Mouse (Mus musculus) heart, embryonic 16.5 days (tissue): ENCODE results near the gene Best2. TPM values are rescaled to one million over a fixed set of nuclear protein-coding genes. Genes with fewer than 3 reads are reported as not detected.

ENCODE experiments used
- ATAC-seq: fragments of 200-750 bp; cut with Nextera tagmentation; replicated peaks from 2 replicates; pipeline ENCODE4 v1.8.0; 2017; ENCODE audit warnings: moderate number of reproducible peaks; ENCODE audit not compliant: insufficient read depth, low FRiP score; ENCODE audit errors: extremely low read depth
- H3K27ac ChIP-seq: fragments of 300-500 bp; sonication (generic); 2 replicates; pipeline ENCODE4 v1.5.1; 2014; ENCODE audit warnings: mild to moderate bottlenecking, low read length, control low read depth, moderate library complexity
- H3K27me3 ChIP-seq: fragments of 300-500 bp; sonication (generic); 2 replicates; pipeline ENCODE4 v1.6.1; 2014; ENCODE audit warnings: low read length, mixed read lengths; ENCODE audit not compliant: control insufficient read depth, insufficient read depth
- H3K36me3 ChIP-seq: fragments of 300-500 bp; sonication (generic); 2 replicates; pipeline ENCODE4 v1.6.1; 2014; ENCODE audit not compliant: control insufficient read depth, insufficient read depth
- H3K4me1 ChIP-seq: fragments of 300-500 bp; sonication (generic); 2 replicates; pipeline ENCODE4 v1.6.1; 2014; ENCODE audit warnings: low read length, mixed read lengths; ENCODE audit not compliant: control insufficient read depth, insufficient read depth
- H3K4me2 ChIP-seq: fragments of 300-500 bp; sonication (generic); 2 replicates; pipeline ENCODE4 v1.6.1; 2014; ENCODE audit warnings: low read depth, mild to moderate bottlenecking, control low read depth, low read length
- H3K4me3 ChIP-seq: fragments of 300-500 bp; sonication (generic); 2 replicates; pipeline ENCODE4 v1.5.1; 2014; ENCODE audit warnings: mild to moderate bottlenecking, control low read depth, low read length
- H3K9ac ChIP-seq: fragments of 300-500 bp; sonication (generic); 2 replicates; pipeline ENCODE4 v1.6.1; 2014; ENCODE audit warnings: low read length, control low read depth
- H3K9me3 ChIP-seq: fragments of 300-500 bp; sonication (generic); replicated peaks from 2 replicates; pipeline ENCODE4 v1.6.1; 2016; ENCODE audit warnings: low read length; ENCODE audit not compliant: control insufficient read depth
- WGBS: fragments of 180-500 bp; shearing (Covaris S2); extraction: QIAGEN DNeasy Blood & Tissue Kit; methylation state at CpG from one replicate; pipeline ENCODE4 v1.1.7; 2014; 5-methylcytosine and 5-hydroxymethylcytosine counted together
- polyA plus RNA-seq: library from polyadenylated mRNA; unstranded; fragments of >200 nt; fragmentation: Nextera tagmentation; extraction: Ambion mirVana; gene quantifications from 2 replicates; pipeline ENCODE4 v1.2.1, GENCODE M21; 2015

Best2 gene
- polyA plus RNA-seq, 1 experiment from 2014 or later = not detected

DNA sequence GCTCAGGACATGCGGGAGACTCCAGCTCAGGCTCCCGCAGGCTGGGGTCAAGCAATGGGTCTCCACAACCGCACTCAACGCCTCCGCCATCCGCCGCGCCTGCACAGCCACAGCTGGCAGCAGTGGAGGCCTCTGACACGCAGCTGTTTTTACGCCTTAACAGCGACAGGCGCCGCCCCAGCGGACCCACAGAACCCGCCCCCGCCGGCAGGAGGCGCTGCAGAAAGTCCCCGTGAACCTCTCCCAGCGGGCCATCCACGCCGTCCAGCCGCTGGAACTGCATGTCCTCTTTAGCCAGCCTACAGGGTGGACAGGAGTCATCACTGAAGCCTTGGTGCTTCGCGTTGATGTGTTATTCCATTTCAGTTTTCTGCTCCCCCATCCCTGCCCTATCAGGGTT lies 6.6 kb downstream of the Best2 start:
- peaks cover 36% of the 10 kb centered on the region for H3K27me3 ChIP-seq
- 12% methylated on average over 25 of the region's 25 CpGs for WGBS
- ATAC-seq = no peak

GRCm38 (mm10) chr8:84997649-84998295 lies 16.6 kb downstream of the Best2 start:
- ATAC-seq = peak; percentile 66
- no peaks in the 10 kb centered on the region for H3K36me3 ChIP-seq
- 4% methylated on average over 19 of the region's 19 CpGs for WGBS
- peak overlapping the region; percentile 27; the same call in 1 of the 2 replicates for H3K4me2 ChIP-seq
- H3K4me3 ChIP-seq = no peak overlapping the region; the same call in 1 of the 2 replicates
- no peak overlapping the region for H3K27ac ChIP-seq
- H3K4me1 ChIP-seq = peaks cover 3% of the 10 kb centered on the region; the same call in 1 of the 2 replicates
- H3K27me3 ChIP-seq = peaks cover 7% of the 10 kb centered on the region; the same call in 1 of the 2 replicates
- peak overlapping the region; percentile 57; the same call in 1 of the 2 replicates for H3K9ac ChIP-seq
- H3K9me3 ChIP-seq = no peaks in the 10 kb centered on the region

More for the DNA sequence above, 6.6 kb downstream of the Best2 start:
- no peaks in the 10 kb centered on the region for H3K4me1 ChIP-seq
- H3K9me3 ChIP-seq = no peaks in the 10 kb centered on the region
- H3K36me3 ChIP-seq = no peaks in the 10 kb centered on the region
- H3K4me3 ChIP-seq = no peak overlapping the region
- no peak overlapping the region for H3K27ac ChIP-seq
- H3K4me2 ChIP-seq = no peak overlapping the region
- no peak overlapping the region for H3K9ac ChIP-seq

DNA sequence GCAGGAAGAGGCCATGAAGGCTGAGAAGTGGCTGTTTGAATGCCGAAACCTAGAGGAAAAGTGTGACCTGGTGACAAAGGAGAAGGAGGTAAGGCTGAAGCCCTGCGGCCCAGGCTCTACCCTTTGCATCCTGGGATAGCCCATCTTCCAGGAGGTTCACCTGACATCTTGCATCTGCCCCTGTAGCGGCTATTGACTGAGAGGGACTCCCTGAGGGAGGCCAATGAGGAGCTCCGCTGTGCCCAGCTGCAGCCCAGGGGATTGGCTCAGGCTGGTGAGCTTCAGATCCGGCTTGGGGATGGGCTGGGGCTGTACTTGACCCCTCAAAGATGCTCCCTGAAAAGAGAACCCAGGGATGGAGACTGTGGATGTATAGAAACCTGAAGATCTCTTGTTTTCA lies 17.4 kb downstream of the Best2 start:
- Histone ChIP-seq H3K4me1 (peaks cover 3% of the 10 kb centered on the region; the same call in 1 of the 2 replicates), H3K27me3 (peaks cover 7% of the 10 kb centered on the region; the same call in 1 of the 2 replicates), H3K4me3 (no peak overlapping the region), H3K27ac (no peak overlapping the region), H3K9me3 (no peaks in the 10 kb centered on the region), H3K9ac (no peak overlapping the region), H3K4me2 (no peak overlapping the region), H3K36me3 (no peaks in the 10 kb centered on the region)
- no peak for ATAC-seq
- WGBS = 86% methylated on average over 5 of the region's 5 CpGs

DNA sequence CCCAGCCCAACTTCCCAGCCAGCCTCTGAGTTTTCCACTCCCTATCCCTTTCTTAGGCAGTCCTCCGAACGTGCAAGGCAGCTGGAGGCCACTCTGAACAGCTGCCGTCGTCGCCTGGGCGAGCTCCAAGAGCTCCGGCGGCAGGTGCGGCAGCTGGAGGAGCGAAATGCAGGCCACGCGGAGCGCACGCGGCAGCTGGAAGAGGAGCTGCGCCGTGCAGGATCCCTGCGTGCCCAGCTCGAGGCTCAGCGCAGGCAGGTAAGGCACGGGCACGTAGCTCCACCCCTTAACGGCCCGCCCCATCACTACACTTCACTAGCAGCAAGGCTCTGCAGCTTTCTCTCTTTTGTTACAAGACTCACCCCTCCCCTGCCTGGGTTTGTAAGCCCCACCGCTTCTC lies 18.7 kb downstream of the Best2 start:
- no peak overlapping the region for H3K4me3 ChIP-seq
- WGBS = 21% methylated on average over 25 of the region's 25 CpGs
- no peak overlapping the region for H3K27ac ChIP-seq
- H3K36me3 ChIP-seq = no peaks in the 10 kb centered on the region
- no peak for ATAC-seq
- peaks cover 7% of the 10 kb centered on the region; the same call in 1 of the 2 replicates for H3K27me3 ChIP-seq
- no peaks in the 10 kb centered on the region for H3K9me3 ChIP-seq
- H3K9ac ChIP-seq = no peak overlapping the region
- peaks cover 8% of the 10 kb centered on the region for H3K4me1 ChIP-seq
- no peak overlapping the region for H3K4me2 ChIP-seq

DNA sequence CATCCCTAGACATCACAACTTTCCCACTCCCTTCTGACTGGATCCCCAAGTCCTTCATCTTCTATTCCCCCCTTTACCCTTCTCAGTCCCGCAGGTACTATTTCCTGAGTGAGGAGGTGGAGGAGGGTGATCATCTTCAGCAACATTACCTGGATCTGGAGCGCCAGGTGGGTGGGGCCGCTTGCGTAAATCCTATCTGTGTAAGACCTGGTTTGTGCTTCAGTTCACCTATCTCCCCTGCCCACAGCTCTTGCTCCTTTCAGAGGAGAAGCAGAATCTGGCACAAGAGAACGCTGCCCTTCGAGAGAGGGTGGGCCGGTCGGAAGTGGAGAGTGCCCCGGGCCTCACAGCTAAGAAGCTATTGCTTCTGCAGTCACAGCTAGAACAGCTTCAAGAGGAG lies 20.0 kb downstream of the Best2 start:
- H3K9me3 ChIP-seq = no peaks in the 10 kb centered on the region
- no peaks in the 10 kb centered on the region for H3K36me3 ChIP-seq
- no peak for ATAC-seq
- no peak overlapping the region for H3K9ac ChIP-seq
- H3K4me1 ChIP-seq = peaks cover 11% of the 10 kb centered on the region
- no peak overlapping the region for H3K4me2 ChIP-seq
- 88% methylated on average over 9 of the region's 9 CpGs for WGBS
- H3K27ac ChIP-seq = no peak overlapping the region
- H3K27me3 ChIP-seq = peaks cover 7% of the 10 kb centered on the region; the same call in 1 of the 2 replicates
- no peak overlapping the region for H3K4me3 ChIP-seq

GRCm38 (mm10) chr8:84990836-84991235 lies 23.5 kb downstream of the Best2 start:
- WGBS = 2% methylated on average over 15 of the region's 15 CpGs
- peaks cover 5% of the 10 kb centered on the region; the same call in 1 of the 2 replicates for H3K27me3 ChIP-seq
- peaks cover 14% of the 10 kb centered on the region for H3K4me1 ChIP-seq
- peak overlapping the region; percentile 68 for H3K4me3 ChIP-seq
- peak; percentile 12 for ATAC-seq
- peak overlapping the region; percentile 74 for H3K9ac ChIP-seq
- H3K36me3 ChIP-seq = no peaks in the 10 kb centered on the region
- H3K9me3 ChIP-seq = no peaks in the 10 kb centered on the region
- peak overlapping the region; percentile 92 for H3K4me2 ChIP-seq
- H3K27ac ChIP-seq = 0 out of 2 replicates have a peak overlapping the region, but pooled peaks have one; percentile 32

DNA sequence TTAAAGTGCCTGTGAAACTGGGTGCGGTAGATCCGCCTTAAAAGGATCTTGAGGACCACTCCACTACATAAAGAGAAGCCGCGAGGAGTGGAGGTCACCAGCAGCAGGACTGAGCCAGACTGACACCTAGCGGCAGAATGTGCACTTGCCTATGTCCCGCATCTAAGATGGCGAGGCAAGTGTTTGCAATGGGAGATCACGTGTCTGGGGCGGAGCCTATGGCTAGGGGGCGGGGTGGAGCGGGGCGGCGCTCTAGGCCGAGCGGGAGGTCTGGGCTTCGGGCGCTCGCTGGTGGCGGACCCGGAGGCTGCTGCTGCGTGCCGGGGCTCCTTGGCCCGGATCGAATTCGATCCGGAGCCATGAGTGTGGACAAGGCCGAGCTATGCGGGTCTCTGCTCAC lies 24.0 kb downstream of the Best2 start, which contains the start of gene Hook2:
Hook2 (plus strand) TSS at position 255 of the 400 bp plus-strand sequence.
- Histone ChIP-seq H3K27ac (peak within 1 kb of the TSS; percentile 75), H3K4me3 (peak within 1 kb of the TSS; percentile 68), H3K9ac (peak within 1 kb of the TSS; percentile 74), H3K27me3 (peaks cover 5% of the 10 kb centered on the region; the same call in 1 of the 2 replicates), H3K36me3 (no peaks in the 10 kb centered on the region), H3K4me2 (peak within 1 kb of the TSS; percentile 92), H3K9me3 (no peaks in the 10 kb centered on the region), H3K4me1 (peaks cover 17% of the 10 kb centered on the region)
- ATAC-seq = peak; percentile 90
- WGBS = 0% methylated on average over 28 of the region's 28 CpGs

DNA sequence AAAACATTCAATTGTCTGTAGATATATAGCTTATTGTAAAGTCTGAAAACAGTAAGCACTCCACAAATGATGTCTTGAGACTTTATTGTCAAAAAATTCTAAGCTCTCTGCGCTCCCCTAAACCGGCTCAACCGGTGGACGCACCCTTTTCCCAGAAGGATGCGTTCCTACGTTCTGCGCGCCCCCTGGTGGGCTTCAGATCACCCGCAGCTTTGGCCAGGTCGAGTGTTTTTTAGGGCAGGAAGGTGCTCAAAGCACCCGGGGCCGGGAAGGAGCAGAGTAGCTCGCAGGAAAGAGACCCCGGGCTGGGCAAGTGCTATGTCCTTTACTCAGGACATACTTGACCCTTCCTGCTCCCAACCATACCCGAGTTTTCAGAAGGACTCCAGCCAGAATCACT lies 24.5 kb downstream of the Best2 start:
- Histone ChIP-seq H3K4me3 (peak overlapping the region; percentile 68), H3K9ac (peak overlapping the region; percentile 74), H3K36me3 (no peaks in the 10 kb centered on the region), H3K27ac (peak overlapping the region; percentile 75), H3K9me3 (no peaks in the 10 kb centered on the region), H3K4me2 (peak overlapping the region; percentile 92), H3K4me1 (peaks cover 23% of the 10 kb centered on the region), H3K27me3 (peaks cover 3% of the 10 kb centered on the region; the same call in 1 of the 2 replicates)
- peak; percentile 61 for ATAC-seq
- WGBS = under 1% methylated on average over 15 of the region's 15 CpGs

DNA sequence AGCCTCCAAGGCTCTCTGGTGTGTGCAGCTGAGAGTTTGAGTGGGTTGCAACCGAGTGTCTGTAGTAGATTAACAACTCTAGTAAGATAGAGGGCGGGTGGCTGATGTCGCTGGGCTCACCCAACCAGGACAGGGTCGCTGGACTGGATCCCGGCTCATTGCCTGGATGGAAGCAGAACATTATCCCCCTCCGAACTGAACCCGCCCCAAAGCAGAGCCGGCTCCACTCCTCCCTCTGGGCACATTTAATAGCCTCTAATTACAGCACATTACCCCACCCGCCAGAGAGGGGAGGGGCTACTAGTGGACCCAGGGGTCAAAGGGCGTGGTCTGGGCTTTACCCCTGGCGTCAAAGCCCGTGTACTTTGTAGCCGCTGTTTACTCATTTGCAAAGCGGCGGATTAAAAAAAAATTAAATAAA lies 25.0 kb downstream of the Best2 start:
- H3K36me3 ChIP-seq = no peaks in the 10 kb centered on the region
- ATAC-seq = no peak
- peak overlapping the region; percentile 92; the same call in 1 of the 2 replicates for H3K4me2 ChIP-seq
- no peak overlapping the region for H3K27ac ChIP-seq
- peaks cover 28% of the 10 kb centered on the region for H3K4me1 ChIP-seq
- no peaks in the 10 kb centered on the region for H3K9me3 ChIP-seq
- peak overlapping the region; percentile 35; the same call in 1 of the 2 replicates for H3K9ac ChIP-seq
- 17% methylated on average over 15 of the region's 15 CpGs for WGBS
- H3K4me3 ChIP-seq = no peak overlapping the region
- peaks cover under 1% of the 10 kb centered on the region; the same call in 1 of the 2 replicates for H3K27me3 ChIP-seq
